Mouse (Mus musculus) heart, postnatal 4 days (tissue): ENCODE measurements around the gene Slc17a2. TPM values are rescaled to one million over a fixed set of nuclear protein-coding genes. Genes with fewer than 3 reads are reported as not detected.
A peak's percentile ranks its signal among the peaks of the same experiment; 100 is the strongest.

Experiments
- DNase-seq: peaks from one replicate; pipeline ENCODE4 v3.0.0; 2021
- total RNA-seq, 2 experiments: library from RNA; stranded (reverse); gene quantifications; 2 replicates each; pipeline ENCODE4 v1.2.3; 2021

The Slc17a2 gene
- total RNA-seq, 2 experiments from 2014 or later, result not detected

DNA sequence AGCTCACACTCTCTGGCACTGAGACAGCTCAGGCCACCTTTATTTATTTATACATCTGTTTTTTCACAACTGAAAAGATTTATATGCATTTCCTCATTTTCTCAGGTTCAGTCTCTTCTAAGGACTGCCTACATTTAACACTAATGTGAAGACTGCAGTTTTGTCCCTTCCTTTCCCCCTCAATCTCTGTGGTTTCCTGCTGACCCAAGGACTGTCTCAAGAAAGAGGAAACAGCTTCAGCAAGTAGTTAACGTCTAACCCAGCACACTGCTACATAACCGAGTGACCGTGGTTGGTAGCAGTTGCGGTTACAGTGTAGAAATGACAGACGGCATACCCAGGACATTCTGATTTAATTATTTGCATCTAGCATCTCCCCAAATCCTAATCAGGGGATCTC, 7.4 kb upstream of the Slc17a2 start:
- no peak for DNase-seq

DNA sequence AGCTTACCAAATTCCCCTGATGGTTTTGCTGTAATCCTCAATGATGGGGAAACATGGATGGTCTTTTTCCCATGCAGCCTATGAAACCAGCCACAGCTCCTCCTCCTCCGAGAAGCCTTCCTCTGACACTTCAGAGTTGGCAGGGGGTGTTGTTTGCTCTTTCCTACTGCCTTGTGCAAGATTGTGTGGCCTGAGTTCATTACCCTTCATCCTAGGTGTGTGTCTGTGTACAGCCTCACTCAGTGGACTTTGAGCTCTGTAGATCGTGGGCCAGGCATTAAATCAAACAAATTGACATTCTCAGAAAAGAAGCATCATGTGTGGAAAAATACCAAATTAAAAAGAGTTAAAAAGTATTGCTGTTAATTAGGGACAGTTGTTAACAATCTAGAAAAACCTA, 2.3 kb upstream of the Slc17a2 start:
- DNase-seq, result no peak

DNA sequence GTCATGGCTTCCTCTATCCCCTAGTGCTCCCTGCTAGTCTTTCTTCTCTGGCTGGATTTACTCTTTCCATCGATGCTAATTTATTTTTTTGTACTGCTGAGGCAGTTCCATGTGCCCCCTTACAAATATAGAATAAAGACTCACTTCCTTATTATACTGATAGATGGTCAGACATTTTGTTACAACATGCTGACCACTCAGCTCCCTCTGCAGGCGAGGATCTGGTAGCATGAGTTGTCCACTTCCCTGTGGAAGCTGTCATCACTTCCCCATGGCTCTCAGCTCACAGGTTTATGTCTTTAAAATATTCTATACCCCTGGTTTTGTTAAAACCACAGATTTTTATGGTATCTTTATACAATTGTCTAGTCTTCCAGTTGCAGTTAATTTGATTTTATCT, 9.4 kb downstream of the Slc17a2 start:
- DNase-seq, result no peak

DNA sequence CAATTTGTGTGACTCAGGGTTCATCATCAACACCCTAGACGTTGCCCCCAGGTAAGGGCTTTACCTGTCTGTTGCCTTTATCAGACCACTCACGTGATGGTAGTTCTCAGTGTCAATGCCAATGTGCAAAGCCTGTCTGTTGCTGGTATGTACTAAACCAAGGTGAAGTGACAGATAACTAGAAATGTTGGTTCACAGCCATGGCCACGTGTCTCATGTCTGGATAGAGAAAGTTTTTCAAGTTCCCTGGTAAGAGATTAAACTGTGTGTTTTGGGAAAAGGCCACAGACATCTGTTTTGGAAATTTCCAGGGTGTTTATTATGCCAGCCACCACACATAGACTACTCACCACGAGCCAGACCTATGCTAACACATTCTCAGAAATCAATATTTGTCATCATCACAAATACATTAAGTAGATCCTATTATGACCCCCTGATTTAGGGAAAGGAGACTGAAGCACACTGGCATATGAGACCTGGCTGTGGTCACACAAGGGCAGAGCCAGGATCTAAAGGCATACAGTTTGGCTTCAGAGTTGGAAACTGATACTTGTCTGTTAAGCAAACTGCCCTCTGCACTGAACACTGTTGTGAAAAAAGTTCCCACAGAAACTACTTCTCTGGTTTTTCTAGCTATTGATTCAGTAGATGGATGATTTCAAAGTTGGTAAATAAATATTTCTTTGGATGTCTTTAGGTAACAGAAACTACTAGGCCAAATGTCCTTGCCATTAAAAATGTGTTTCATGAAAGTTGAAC, 13.6 kb downstream of the Slc17a2 start:
- DNase-seq, result no peak

DNA sequence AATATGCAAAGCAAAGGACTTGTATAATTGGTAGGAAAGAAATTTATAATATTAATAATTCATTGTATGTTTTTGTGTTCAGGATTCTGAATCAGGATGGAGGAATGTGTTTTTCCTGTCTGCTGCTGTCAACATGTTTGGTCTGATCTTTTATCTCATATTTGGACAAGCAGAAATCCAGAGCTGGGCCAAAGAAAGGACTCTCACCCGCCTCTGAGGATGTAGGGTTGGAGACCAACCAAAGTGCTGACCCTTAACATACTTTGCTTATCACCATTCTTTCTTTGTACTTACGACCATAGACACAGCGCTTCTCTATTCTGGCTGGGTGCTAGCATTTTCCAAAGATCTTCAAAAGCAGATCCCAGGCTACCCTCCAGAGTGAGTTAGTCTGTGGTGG, 15.4 kb downstream of the Slc17a2 start:
- no peak for DNase-seq

DNA sequence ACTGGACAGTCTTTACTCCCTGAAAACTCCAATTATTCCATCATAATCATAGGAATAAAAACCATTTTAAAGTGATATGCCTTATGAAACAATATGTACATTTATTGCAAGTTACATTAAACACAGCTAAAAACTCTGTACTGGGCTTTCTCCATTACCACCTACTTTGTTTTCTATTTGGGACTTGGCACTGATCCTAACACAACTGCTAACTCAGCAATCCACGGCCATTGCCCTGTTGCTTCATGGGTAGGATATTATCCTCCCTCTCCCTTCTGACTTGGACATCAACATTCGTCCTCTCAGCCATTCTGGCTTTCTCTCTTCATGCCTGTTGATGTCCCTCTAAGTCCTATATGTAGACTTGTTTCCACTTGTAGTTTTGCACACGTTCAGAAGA, 19.8 kb downstream of the Slc17a2 start:
- DNase-seq, result no peak

DNA sequence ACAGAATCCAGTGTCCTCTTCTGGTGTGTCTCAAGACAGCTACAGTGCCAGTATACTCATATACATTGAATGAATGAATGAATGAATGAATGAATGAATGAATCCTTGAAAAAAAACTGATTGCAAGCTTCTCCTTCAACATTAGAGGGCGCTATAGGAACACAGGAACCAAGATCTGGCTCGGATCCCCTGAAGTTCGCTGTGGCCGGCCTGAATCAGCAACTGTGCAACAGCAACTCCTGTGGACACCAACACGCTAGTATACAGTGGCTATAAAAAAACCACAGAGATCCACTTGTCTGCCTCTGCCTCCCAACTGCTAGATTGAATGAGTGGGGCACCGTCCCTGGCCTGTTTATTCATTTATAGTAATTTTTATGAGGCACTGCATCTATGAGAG, 26.3 kb downstream of the Slc17a2 start:
- DNase-seq, result peak; percentile 40

DNA sequence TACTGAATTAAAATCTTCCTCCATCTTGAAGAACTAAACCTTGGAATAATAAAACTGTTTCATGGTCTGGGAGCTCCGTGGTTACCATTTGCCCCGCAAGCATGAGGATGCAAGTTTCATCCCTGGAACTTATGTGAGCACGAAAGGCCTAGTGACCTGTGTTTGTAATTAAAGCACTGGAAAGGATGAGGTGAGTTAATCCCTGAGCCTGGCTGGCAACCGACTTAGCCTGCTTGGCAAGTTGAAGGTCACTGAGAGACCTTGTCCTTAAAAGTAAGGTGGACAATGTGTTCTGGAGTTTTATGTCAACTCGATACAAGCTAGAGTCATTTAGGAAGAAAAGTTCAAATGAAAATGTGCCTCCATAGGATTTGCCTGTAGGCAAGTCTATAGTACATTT, 28.0 kb downstream of the Slc17a2 start:
- no peak for DNase-seq

DNA sequence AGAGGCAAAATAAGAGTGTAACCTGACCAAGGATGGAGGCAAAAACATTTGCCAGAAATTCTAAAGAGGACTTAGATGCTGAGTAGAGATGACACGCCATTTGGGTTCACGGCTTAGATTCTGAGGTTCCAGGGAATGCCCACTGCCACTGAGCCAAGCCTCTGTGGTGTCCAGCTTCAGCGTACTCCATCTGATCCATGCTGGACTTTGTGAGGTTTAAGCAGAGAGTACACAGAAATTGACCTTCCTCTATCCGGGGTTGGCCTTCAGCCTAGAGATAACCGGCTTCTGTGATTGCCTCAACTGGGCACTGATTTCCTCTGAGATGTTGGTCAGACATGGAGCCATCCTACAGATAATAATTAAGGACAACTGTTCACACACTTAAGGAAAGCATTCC, 29.8 kb downstream of the Slc17a2 start:
- DNase-seq, result no peak

DNA sequence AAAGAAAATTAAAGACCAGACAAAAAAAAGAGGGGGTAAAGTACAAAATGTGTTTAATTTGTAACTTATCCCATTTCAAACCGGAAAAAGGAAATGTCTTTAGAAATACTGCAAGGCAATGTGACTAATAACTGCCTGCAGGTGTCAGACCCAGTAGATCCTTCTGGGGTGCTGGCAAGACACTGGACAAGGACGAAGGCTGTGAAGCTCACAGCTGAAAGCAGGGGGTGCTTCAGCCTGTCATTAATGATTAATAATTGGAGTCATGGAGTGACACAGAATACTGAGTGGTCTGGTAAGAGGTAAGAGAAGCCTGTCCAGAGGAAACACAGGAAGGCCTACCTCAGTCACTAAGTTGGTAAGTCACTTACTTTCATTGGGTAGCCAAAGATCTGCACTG, 32.5 kb downstream of the Slc17a2 start, which contains the start of gene Slc17a3:
TSS of gene Slc17a3 (plus strand) at position 127 of the 400 bp plus-strand sequence.
- no peak for DNase-seq

DNA sequence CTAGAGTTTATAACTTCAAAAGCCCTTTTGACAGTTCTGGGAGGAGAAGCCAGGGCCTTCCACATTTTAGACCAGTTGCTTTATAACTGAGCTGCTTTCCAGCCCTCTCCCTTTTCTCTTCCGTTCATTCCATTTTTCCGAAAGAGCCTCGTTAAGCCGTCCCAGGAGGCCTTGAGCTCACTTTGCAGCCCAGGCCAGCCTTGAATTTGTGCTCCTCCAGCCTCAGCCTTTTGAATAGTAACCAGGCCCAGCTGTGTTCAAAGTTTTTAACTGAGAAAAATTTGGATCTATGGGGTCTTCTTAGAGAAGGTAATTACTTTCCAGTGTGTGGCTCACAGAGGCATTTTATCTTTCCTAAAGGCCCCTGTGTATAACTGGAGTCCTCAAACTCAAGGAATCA, 39.1 kb downstream of the Slc17a2 start:
- no peak for DNase-seq

DNA sequence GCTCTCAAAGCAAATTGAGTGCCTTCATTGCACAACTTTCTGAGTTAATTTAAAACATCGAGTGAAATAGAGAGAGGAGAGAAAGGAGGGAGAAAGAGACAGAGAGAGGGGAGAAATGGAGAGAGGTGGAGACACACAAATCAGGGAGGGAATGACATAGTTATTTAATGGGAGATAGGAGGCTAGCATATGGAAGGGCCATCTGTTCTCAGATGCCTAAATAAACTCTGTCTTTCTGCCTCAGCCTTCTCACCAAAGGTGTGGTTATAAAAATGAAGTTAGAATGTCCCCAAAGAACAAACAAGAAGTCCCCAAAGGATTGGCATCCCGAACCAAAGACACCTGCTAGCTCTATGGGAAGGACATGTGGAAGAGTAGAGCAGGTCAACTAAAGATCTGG, 42.5 kb downstream of the Slc17a2 start:
- DNase-seq, result no peak

DNA sequence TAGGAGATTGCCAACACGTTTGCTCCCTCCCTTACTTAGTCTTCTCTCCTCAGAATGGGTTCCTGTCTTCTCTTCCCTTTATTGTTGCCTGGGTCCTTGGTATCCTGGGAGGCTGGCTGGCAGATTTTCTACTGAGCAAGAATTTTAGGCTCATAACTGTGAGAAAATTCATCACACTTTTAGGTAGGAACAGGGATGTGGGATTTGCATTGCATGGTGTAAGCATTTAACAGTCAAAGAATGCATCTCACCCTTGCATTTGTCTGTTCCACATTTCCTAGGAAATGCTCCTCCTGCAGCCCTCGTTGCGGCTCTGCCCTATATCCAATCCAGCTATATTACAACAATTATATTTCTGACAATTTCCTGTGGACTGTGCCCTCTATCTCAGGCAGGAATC, 49.6 kb downstream of the Slc17a2 start:
- DNase-seq, result no peak

DNA sequence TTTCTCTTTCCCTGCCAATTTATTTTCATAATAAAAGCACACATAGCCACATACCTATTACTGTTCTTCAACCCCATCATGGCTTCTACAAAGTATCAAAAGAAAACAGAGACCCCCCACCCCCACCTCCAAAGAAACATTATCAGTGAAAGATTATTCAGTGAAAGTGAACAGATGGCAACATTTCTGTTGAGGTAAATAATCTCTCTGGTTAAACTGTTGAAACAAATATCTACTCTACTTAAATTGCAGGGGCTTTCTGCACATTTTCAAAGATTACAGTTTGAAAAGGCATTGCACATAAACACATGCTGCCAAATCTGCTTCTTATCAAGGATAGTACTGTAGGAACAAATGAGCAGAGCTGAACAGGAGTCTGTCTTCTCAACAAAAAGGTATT, 55.0 kb downstream of the Slc17a2 start:
- no peak for DNase-seq

DNA sequence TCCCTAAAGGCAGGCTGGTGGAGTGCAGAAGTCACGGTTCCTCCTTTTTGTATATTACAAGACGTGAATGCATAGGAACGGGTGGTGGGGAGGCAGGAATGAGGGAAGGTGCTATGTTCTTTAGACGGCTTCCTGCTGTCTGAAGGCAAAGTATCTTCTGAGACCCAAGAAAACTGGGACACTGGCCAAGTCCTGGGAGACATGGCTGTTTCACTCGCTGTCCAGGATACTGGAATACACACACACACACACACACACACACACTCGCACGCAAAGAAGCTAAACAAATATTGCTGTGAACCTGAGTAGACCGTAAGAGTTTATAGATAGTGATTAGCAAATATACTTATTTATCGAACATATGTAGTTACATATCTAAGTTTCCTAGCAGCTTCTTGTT, 57.9 kb downstream of the Slc17a2 start:
- peak; percentile 35 for DNase-seq

DNA sequence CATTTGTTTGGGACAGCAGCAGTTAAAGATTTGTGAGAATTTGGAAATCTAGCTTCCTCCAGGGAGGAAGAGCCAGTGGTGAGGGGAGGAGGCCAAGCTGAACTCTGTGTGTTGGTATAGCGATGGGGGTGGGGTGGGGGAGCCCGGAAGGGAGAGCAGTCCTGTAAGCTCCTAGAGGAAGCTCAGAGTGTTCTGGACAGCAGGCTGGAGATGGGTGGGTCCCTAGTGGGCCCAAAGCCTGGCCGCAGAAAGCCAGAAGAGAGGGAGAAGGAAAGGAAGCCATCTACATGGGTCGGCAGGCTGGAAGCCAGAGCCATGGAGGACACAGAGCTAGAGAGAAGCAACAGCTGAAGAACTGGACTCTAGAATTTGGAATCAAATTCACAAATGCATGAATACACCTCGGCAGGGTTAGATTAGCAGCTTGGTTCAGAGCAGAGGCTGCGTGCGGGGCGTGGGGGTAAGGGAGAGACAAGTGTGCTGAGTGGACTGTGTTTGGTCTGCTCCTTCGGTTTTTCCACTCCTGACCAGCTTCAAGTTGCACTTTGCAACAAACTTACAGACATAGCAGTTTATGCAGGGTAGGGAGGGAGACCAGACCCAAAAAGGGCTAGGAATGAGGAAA, 59.4 kb downstream of the Slc17a2 start:
- peak; percentile 19 for DNase-seq

DNA sequence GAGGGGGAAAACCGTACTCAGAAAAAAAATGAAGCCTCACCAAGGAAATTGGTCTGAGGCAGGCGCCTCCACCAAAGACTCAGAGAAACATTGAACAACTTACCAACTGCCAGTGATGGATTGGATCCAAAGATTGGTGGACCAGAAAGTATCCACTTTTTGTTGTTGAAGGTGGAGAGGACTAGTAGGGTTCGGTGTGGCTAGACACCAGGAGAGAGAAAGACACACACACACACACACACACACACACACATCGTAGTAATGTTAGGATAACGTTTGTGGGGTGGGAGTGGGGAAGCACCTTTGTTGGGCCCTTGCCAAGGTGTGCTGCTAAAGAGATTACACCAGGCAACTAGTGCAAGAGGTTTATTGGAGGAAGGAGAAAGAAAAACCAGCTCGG, 60.2 kb downstream of the Slc17a2 start:
- DNase-seq, result no peak

DNA sequence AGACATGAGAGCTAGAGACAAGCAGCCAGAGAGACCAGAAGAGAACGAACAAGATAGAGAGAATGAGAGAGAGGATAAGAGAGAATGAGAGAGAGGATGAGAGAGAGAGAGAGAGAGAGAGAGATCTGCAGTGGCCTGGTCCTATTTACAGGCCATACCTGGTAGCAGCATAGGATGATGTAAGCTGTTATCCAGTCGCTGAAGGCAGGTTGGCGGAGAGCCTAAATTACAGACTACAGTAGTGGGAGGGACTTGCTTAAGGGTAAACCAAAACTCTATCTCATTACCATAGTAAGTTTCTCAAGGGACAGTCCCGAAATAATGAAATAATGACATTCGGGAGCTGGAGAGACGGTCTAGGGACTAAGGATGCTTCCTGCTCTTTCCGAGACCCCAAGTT, 60.6 kb downstream of the Slc17a2 start, which contains the start of gene Slc17a1:
TSS of gene Slc17a1 (plus strand) at position 346 of the 400 bp plus-strand sequence.
- DNase-seq, result no peak

DNA sequence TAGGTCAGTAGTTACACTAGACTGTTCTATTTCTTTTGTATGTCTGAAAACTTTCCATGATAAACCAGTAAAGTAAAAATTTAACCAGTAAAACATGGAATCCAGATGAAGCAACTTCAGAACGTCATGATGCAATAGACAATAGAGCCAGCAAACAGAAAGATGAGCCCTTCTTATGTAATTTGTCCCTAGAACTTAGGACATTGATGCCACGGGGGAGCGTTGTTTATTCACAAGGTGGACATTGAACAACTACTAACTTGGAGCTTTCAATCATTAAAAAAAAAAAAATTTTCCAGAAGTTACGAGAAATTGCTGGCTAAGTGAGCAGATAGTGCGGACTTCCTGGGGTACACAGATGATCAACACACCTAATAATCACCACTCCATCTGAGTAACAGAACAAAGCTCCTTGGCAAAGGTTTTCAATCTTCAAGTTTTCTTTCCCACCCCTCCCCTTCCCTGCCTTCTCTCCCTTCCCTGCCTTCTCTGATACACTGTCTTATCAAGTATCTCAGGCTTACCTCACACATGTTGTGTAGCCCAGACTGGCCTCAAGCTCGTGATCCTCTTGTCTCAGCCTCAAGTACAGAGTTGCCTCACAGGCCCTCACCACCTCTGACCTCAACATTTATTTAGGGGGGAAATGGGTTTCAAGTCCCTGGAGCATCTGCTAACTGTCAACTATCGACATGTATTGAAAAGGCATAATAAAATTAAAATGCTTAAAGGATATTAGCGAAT, 62.2 kb downstream of the Slc17a2 start:
- no peak for DNase-seq

DNA sequence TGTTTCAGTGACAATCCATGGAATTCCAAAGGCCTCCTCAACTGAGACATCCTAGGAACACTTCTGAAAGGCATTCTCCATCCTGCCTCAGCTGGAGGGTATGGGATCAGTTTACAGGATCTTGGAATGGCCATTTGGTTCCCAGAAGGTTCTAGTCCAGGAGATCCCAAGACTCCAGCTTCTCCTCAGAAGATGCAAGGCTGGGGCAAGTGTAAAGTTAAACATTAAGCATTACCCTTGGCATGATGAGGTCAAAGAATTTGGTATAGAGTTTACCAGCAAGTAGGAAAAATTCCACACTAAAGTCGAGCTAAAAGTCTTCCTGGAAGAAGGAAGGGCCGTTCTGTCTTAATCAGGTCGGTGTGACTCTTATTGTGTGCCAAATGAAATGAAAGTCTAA, 63.2 kb downstream of the Slc17a2 start:
- DNase-seq, result no peak

DNA sequence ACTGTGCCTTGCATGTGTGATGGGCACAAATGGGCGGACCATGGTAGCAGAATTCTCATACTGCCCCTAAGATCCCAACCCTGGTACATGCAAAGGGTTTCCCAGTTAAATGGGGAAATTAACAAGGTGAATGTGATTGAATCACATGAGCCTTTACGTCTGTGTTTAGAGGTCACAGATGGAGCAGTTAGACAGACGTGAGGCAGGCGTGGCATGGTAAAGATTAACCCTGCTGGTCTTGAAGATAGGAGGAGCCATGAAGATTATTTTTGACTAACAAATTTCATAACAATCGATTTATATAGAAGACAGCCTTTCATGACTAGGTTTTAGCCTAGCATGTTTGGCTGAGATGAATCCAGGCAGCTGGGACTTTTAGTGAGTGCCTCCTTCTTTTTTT, 66.3 kb downstream of the Slc17a2 start:
- DNase-seq, result no peak
